Mouse (Mus musculus) embryonic stem cell, embryonic (primary cell): Measurements from ENCODE around the gene Gm1330.
"Not testable (repeated sequence)": the region's sequence is repeated elsewhere in the genome, so short reads cannot be mapped to it uniquely, and the experiment has no call there.

Experiments
- CTCF ChIA-PET, 4 experiments: fragments of 300-600 bp in 2 of 4; fragments of 350-600 bp in 2 of 4; sonication (Branson Sonifier 250); formaldehyde crosslinking; loops; one replicate each; lab custom pipeline; 2022; ENCODE audit warnings: inconsistent platforms in 2 of 4; lab: Charles Lee
- POLR2A ChIA-PET, 4 experiments: fragments of 300-600 bp in 2 of 4; fragments of 350-600 bp in 2 of 4; sonication (Branson Sonifier 250); formaldehyde crosslinking; loops; one replicate each; lab custom pipeline; 2022; ENCODE audit warnings: antibody characterized with exemption in 4 of 4, inconsistent platforms in 1 of 4; lab: Charles Lee

The Gm1330 gene

GRCm38 (mm10) chr2:149003151-149003550 lies at the start of gene Gm1330:
Gene Gm1330 (minus strand): TSS chr2:149003251.
- POLR2A ChIA-PET, result no interaction called here
- CTCF ChIA-PET, result no interaction called here

- CTCF ChIA-PET, POLR2A ChIA-PET: not testable (repeated sequence)
Observed at GRCm38 (mm10) chr2:149017137-149017536, 14.1 kb upstream of the Gm1330 start, which contains the start of gene Gm10750. Gene Gm10750 (minus strand): TSS chr2:149017237.

GRCm38 (mm10) chr2:149004826-149005225 lies 1.8 kb upstream of the Gm1330 start:
- ChIA-PET CTCF (no interaction called here), POLR2A (no interaction called here)

- ChIA-PET CTCF (no interaction called here), POLR2A (no interaction called here)
Observed at GRCm38 (mm10) chr2:148995133-148995532, 7.9 kb downstream of the Gm1330 start.
